Mouse (Mus musculus) small intestine, adult 2 months (tissue): ENCODE measurements around the gene Dhrs11. TPM values are rescaled to one million over a fixed set of nuclear protein-coding genes. Genes with fewer than 3 reads are reported as not detected.
A peak's percentile ranks its signal among the peaks of the same experiment; 100 is the strongest.
"Not testable (repeated sequence)": the region's sequence is repeated elsewhere in the genome, so short reads cannot be mapped to it uniquely, and the experiment has no call there.

Experiments used
- H3K27ac ChIP-seq: fragments of 200-500 bp; 2 replicates; pipeline ENCODE4 v1.5.1; 2012; ENCODE audit warnings: low read depth, low read length, control low read depth, inconsistent platforms; ENCODE audit not compliant: insufficient read depth
- H3K27me3 ChIP-seq: fragments of 200-500 bp; 2 replicates; pipeline ENCODE4 v1.6.1; 2012; ENCODE audit warnings: mild to moderate bottlenecking, moderate library complexity, low read length, inconsistent platforms; ENCODE audit not compliant: control insufficient read depth, insufficient read depth
- H3K36me3 ChIP-seq: fragments of 200-500 bp; 2 replicates; pipeline ENCODE4 v1.6.1; 2012; ENCODE audit warnings: mild to moderate bottlenecking, low read length, control low read depth, inconsistent platforms; ENCODE audit not compliant: control insufficient read depth, insufficient read depth
- H3K4me1 ChIP-seq: fragments of 200-500 bp; 2 replicates; pipeline ENCODE4 v1.6.1; 2012; ENCODE audit warnings: low read length, inconsistent platforms, mixed read lengths; ENCODE audit not compliant: control insufficient read depth, insufficient read depth, insufficient read length
- H3K4me3 ChIP-seq: fragments of 200-500 bp; 2 replicates; pipeline ENCODE4 v1.5.1; 2012; ENCODE audit warnings: low read depth, mild to moderate bottlenecking, control low read depth, inconsistent platforms, low read length, moderate library complexity
- CTCF ChIP-seq: fragments of 200-500 bp; IDR thresholded peaks from 2 replicates; pipeline ENCODE4 v1.5.1; 2012; ENCODE audit warnings: low read depth, mild to moderate bottlenecking, control low read depth, inconsistent platforms, low read length, moderate library complexity, mixed read lengths; ENCODE audit not compliant: insufficient replicate concordance, insufficient read length; ENCODE audit errors: extremely low read depth
- POLR2A ChIP-seq: fragments of 200-500 bp; IDR thresholded peaks from 2 replicates; pipeline ENCODE4 v1.6.1; 2012; ENCODE audit warnings: low read depth, mild to moderate bottlenecking, control low read depth, inconsistent platforms, low read length, moderate library complexity
- WGBS: fragments of 180-500 bp; shearing (Covaris S2); methylation state at CpG from one replicate; pipeline ENCODE4 v1.1.7; 2018; 5-methylcytosine and 5-hydroxymethylcytosine counted together
- polyA plus RNA-seq: library from polyadenylated mRNA; depleted of rRNA; stranded (reverse); fragments of >200 nt; gene quantifications from 2 replicates; pipeline ENCODE4 v1.2.3, GENCODE M21; 2012

Gene Dhrs11
- polyA plus RNA-seq, 1 experiment = 763 TPM

DNA sequence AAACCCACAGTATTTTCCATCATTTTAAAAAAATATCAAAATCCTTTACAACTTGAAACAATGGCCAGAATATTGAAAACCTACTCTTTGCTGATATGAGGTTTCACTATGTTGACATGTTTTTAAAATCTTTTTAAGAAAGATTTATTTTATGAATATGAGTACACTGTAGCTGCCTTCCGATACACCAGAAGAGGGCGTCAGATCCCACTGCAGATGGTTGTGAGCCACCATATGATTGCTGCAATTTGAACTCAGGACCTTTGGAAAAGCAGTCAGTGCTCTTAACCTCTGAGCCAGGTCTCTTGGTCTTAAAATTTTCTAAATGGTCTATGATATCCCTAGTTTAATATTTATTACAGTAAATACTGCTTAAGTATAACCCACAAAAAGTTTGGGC lies 10.5 kb upstream of the Dhrs11 start:
- Histone ChIP-seq H3K4me3 (no peak overlapping the region), H3K27ac (no peak overlapping the region), H3K4me1 (no peaks in the 10 kb centered on the region), H3K36me3 (peaks cover 62% of the 10 kb centered on the region), H3K27me3 (no peaks in the 10 kb centered on the region)
- TF ChIP-seq CTCF (no peak), POLR2A (no peak)
- WGBS = 96% methylated on average over 2 of the region's 2 CpGs

DNA sequence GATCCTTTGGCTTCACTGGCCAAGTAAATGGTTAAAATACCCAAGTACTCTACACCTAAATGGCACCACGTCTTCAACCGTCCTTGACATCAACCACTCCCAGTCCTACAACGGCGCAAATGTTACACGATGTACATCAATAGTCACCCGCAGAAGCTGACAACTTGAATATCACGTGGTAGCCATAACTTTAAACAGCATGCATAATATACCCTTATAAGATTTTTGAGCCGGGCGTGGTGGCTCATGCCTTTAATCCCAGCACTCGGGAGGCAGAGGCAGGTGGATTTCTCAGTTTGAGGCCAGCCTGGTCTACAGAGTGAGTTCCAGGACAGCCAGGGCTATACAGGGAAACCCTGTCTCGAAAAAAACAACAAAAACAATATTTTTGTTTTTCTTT lies 701 bp upstream of the Dhrs11 start:
- H3K27me3 ChIP-seq = not testable (repeated sequence)
- Histone ChIP-seq H3K4me1 (peaks cover 10% of the 10 kb centered on the region), H3K36me3 (peaks cover 40% of the 10 kb centered on the region), H3K27ac (peak overlapping the region; percentile 86), H3K4me3 (peak overlapping the region; percentile 79; the same call in 1 of the 2 replicates)
- 36% methylated on average over 11 of the region's 11 CpGs for WGBS

DNA sequence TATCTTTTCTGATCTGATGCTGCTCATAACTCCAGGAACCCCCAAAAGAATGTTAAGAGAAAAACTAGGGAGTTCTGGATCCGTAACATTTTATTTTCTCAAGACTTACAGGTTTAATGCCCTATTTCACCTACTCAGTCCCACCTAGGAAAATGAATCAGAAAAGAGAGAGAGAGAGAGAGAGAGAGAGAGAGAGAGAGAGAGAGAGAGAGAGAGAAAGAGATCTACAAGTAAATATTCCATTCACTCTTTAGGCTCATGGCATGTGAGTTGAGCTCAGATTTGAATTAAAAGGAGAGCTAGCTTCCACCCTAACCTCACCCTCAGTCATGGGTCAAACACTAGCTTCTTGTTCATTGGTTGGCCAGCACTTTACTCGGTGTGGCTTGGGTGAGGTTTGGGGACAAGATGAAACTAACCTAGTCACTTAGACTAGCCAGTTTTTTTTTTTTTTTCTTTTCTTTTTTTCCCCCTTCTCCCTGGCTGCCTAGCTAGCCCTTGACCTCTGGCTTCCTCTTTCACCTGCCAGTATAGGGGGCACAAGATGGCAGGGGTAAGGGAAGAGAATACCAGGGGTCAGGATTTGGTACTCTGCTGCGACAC lies 792 bp downstream of the Dhrs11 start:
- 25% methylated on average over 3 of the region's 3 CpGs for WGBS
- peak overlapping the region; percentile 90 for H3K27ac ChIP-seq
- H3K4me3 ChIP-seq = peak overlapping the region; percentile 79
- peaks cover 37% of the 10 kb centered on the region for H3K36me3 ChIP-seq
- TF ChIP-seq CTCF = no peak
- no peaks in the 10 kb centered on the region for H3K27me3 ChIP-seq
- peaks cover 17% of the 10 kb centered on the region for H3K4me1 ChIP-seq

- H3K4me3 ChIP-seq = peak overlapping the region; percentile 17; the same call in 1 of the 2 replicates
- no peaks in the 10 kb centered on the region for H3K27me3 ChIP-seq
- no peak for TF ChIP-seq CTCF
- TF ChIP-seq POLR2A = peak; percentile 53; the same call in 1 of the 2 replicates
- peak overlapping the region; percentile 90 for H3K27ac ChIP-seq
- peaks cover 22% of the 10 kb centered on the region for H3K4me1 ChIP-seq
- H3K36me3 ChIP-seq = peaks cover 38% of the 10 kb centered on the region
These were observed 1.3 kb downstream of the Dhrs11 start for GRCm38 (mm10) chr11:84827492-84827891.

GRCm38 (mm10) chr11:84826185-84826584 lies 2.6 kb downstream of the Dhrs11 start:
- Histone ChIP-seq H3K27me3 (no peaks in the 10 kb centered on the region), H3K4me3 (peak overlapping the region; percentile 50), H3K27ac (peak overlapping the region; percentile 85), H3K36me3 (peaks cover 40% of the 10 kb centered on the region), H3K4me1 (peaks cover 23% of the 10 kb centered on the region)
- WGBS = 18% methylated on average over 3 of the region's 3 CpGs
- TF ChIP-seq POLR2A = no peak
- TF ChIP-seq CTCF = no peak

DNA sequence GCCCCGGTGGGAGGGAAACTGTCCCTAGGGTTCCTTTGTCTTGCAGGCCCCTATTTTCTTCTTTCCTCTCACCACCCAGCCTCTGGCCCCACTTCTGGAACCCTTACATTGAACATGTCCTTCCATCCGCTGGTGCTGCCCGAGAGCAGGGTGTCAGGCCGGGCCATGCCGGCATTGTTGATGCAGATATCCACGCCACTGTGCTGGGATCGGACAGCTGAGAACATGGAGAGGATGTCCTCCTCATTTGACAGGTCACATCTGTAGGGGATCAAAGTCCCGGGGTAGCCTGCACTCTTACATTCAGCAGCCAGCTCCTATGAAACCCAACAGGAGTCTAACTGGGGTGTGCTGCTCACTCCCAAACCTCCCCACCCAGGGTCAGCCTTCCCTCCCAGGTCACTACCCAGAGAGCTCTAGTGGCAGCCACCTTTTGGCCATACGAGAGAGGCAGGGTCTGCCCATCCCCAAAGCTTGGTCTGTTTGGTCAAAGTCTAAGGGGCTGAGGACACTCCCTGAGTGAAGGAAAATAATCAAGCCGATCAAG lies 3.5 kb downstream of the Dhrs11 start:
- TF ChIP-seq POLR2A (no peak), CTCF (no peak)
- no peaks in the 10 kb centered on the region for H3K27me3 ChIP-seq
- H3K4me1 ChIP-seq = peaks cover 23% of the 10 kb centered on the region
- H3K36me3 ChIP-seq = peaks cover 47% of the 10 kb centered on the region
- WGBS = 75% methylated on average over 10 of the region's 10 CpGs
- H3K27ac ChIP-seq = peak overlapping the region; percentile 85
- H3K4me3 ChIP-seq = peak overlapping the region; percentile 50

DNA sequence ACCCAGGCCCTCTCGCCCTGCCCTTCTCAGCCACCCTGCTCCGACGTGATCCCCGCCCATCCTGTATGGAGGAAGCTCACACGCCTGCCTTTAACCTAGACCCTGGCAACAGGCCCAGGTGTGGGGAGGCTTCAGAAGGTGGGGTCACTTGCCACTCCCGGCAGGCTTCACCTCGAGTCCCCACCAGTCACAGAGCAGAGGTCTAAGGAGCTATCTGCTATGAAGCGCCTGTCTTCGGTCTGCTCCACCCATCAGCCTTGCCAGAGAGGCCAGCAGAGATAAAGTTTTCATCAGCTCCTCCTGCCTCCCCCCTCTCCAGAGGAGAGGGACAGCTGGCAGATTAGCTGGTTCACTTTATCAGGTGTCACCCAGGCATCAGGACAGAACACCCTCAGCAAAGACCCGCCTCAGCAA lies 5.3 kb downstream of the Dhrs11 start:
- peaks cover 18% of the 10 kb centered on the region for H3K4me1 ChIP-seq
- peak overlapping the region; percentile 64 for H3K27ac ChIP-seq
- TF ChIP-seq CTCF (no peak), POLR2A (peak; percentile 11; the same call in 1 of the 2 replicates)
- peak overlapping the region; percentile 31; the same call in 1 of the 2 replicates for H3K4me3 ChIP-seq
- WGBS = 14% methylated on average over 10 of the region's 10 CpGs
- no peaks in the 10 kb centered on the region for H3K27me3 ChIP-seq
- peaks cover 47% of the 10 kb centered on the region for H3K36me3 ChIP-seq
